In the genomic region with DNA sequence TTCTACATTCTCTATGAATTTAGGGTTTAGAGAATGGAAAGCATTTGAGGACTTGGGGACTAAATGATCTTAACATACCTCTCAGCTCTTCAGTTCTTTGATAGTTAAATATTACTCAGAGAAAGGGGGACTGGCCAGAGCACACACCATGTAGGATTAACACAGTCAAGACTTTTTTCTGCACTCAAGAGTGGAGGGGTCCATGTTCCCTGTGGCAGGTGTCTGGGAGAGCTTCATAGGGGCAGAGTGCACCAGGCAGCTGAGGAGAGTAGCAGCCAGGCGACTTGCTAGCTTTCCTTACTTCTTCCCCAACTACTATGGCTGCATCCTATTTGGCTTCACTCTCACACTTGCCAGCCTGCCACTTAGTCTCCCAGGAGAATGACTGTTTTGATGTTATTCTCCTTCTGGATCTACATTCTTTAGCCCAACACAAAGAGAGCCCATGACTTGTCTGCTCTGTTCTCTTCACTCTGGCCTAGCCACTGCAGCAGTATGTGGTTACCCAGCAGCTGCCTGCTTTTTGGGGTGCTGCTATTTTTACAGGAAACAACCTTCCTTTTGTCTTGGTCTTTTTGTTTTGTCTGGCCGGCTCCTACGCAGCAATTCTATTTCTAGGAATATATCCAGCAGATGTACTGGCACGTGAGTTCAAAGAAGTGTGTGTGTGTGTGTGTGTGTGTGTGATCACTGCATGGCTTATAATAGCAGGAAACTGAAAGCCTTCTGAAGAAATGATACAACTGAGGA, we compare ENCODE assay signal across 24 mouse cellular contexts.
DNase-seq lines count a peak whose midpoint lies in the region; ATAC-seq lines count a peak whose summit lies in the region.
"Had no signal": no experiment of that assay in that cellular context is flagged by ENCODE, and none has a peak within 500 bp of the region (broad histone marks: within the 10 kb centered on the region; RNA-seq: fewer than 3 reads in every experiment).

No protein-coding gene starts in this region.

- H3K9me3 ChIP-seq in midbrain, embryonic 11.5 days (ENCODE audit: control insufficient read depth, low read length) = no peaks in the 10 kb centered on the region
- no peaks in the 10 kb centered on the region for H3K9me3 ChIP-seq in midbrain, embryonic 13.5 days
- H3K9me3 ChIP-seq in midbrain, embryonic 16.5 days (replicated peaks; ENCODE audit: control insufficient read depth, low read length, poor library complexity, severe bottlenecking) = no peaks in the 10 kb centered on the region
- H3K9me3 ChIP-seq: embryonic facial prominence, embryonic 15.5 days; G1E; limb, embryonic 13.5 days; liver, embryonic 13.5 days; lung, embryonic 15.5 days; midbrain, embryonic 12.5 days had no signal

- DNase-seq in frontal cortex, postnatal 10 days (ENCODE audit: low spot score in 2 of 2) = no peak
- DNase-seq in layer of hippocampus, adult 11-12 months (ENCODE audit: low spot score) = peak; percentile 4
- no peak for DNase-seq in layer of hippocampus, adult 18-20 months (ENCODE audit: low spot score in 2 of 2)
- peak; percentile 86 for DNase-seq in midbrain, embryonic 11.5 days (ENCODE audit: low spot score, missing footprints)
- DNase-seq: adrenal gland, postnatal 10 days; cerebellum, adult 11-12 months; cerebellum, postnatal 36 days; gastrocnemius, postnatal 36 days; liver, embryonic 13.5 days; spleen, adult 18-20 months; thymus, postnatal 36 days had no signal

- H3K4me3 ChIP-seq in midbrain, embryonic 11.5 days (ENCODE audit: low read depth, low read length) = no peak overlapping the region
- H3K4me3 ChIP-seq in midbrain, embryonic 13.5 days (replicated peaks) = no peak overlapping the region
- H3K4me3 ChIP-seq in midbrain, embryonic 16.5 days (ENCODE audit: low read depth, low read length) = no peak overlapping the region
- H3K4me3 ChIP-seq: embryonic facial prominence, embryonic 15.5 days; left cerebral cortex, adult 2 months; limb, embryonic 13.5 days; liver, embryonic 13.5 days; lung, embryonic 15.5 days; midbrain, embryonic 12.5 days had no signal

- peak; percentile 69 for ATAC-seq in frontal cortex, adult (ENCODE audit: low TSS enrichment)
- no peak; the same call in 1 of the 2 replicates for ATAC-seq in midbrain, embryonic 11.5 days (ENCODE audit: low FRiP score)
- ATAC-seq in midbrain, embryonic 13.5 days = no peak
- peak; percentile 39 for ATAC-seq in midbrain, embryonic 16.5 days
- ATAC-seq: activated CD4-positive, CD25-positive, alpha-beta regulatory T cell, adult 4 months; intestine, embryonic 16.5 days had no signal

- peaks cover 29% of the 10 kb centered on the region for H3K4me1 ChIP-seq in midbrain, embryonic 11.5 days (ENCODE audit: control insufficient read depth, insufficient read depth, low read length)
- H3K4me1 ChIP-seq in midbrain, embryonic 13.5 days (replicated peaks) = peaks cover 38% of the 10 kb centered on the region
- peaks cover 7% of the 10 kb centered on the region for H3K4me1 ChIP-seq in midbrain, embryonic 16.5 days (ENCODE audit: control insufficient read depth, insufficient read depth, low read length)
- H3K4me1 ChIP-seq: limb, embryonic 13.5 days; liver, embryonic 13.5 days had no signal

- H3K9ac ChIP-seq in midbrain, embryonic 11.5 days (ENCODE audit: low read length) = no peak overlapping the region
- no peak overlapping the region for H3K9ac ChIP-seq in midbrain, embryonic 13.5 days (replicated peaks)
- no peak overlapping the region for H3K9ac ChIP-seq in midbrain, embryonic 16.5 days (ENCODE audit: low read depth, low read length)
- H3K9ac ChIP-seq: embryonic facial prominence, embryonic 15.5 days; hindbrain, embryonic 14.5 days; limb, embryonic 13.5 days; liver, embryonic 13.5 days; lung, embryonic 15.5 days; midbrain, embryonic 12.5 days had no signal

- H3K27ac ChIP-seq in midbrain, embryonic 11.5 days (ENCODE audit: low read depth, low read length) = peak overlapping the region; percentile 25; the same call in 1 of the 2 replicates
- H3K27ac ChIP-seq in midbrain, embryonic 13.5 days = no peak overlapping the region; the same call in 1 of the 2 replicates
- no peak overlapping the region for H3K27ac ChIP-seq in midbrain, embryonic 16.5 days (ENCODE audit: low read length)
- H3K27ac ChIP-seq: embryonic facial prominence, embryonic 15.5 days; hindbrain, embryonic 14.5 days; left cerebral cortex, adult 2 months; limb, embryonic 13.5 days; liver, embryonic 13.5 days; lung, embryonic 15.5 days; macrophage; midbrain, embryonic 12.5 days had no signal

- no peak overlapping the region for H3K4me2 ChIP-seq in midbrain, embryonic 11.5 days
- no peak overlapping the region for H3K4me2 ChIP-seq in midbrain, embryonic 13.5 days (replicated peaks)
- H3K4me2 ChIP-seq in midbrain, embryonic 16.5 days (ENCODE audit: low read length) = no peak overlapping the region
- H3K4me2 ChIP-seq: embryonic facial prominence, embryonic 15.5 days; hindbrain, embryonic 14.5 days; limb, embryonic 13.5 days; liver, embryonic 13.5 days; lung, embryonic 15.5 days; midbrain, embryonic 12.5 days had no signal

- no peaks in the 10 kb centered on the region for H3K27me3 ChIP-seq in midbrain, embryonic 11.5 days (ENCODE audit: control insufficient read depth, insufficient read depth, low read length)
- H3K27me3 ChIP-seq in midbrain, embryonic 13.5 days = no peaks in the 10 kb centered on the region
- no peaks in the 10 kb centered on the region for H3K27me3 ChIP-seq in midbrain, embryonic 16.5 days (ENCODE audit: control insufficient read depth, insufficient read depth, low read depth, low read length)
- H3K27me3 ChIP-seq: embryonic facial prominence, embryonic 15.5 days; limb, embryonic 13.5 days; liver, embryonic 13.5 days; lung, embryonic 15.5 days; midbrain, embryonic 12.5 days had no signal

- no peaks in the 10 kb centered on the region for H3K36me3 ChIP-seq in midbrain, embryonic 11.5 days (ENCODE audit: control insufficient read depth, insufficient read depth, low read length)
- no peaks in the 10 kb centered on the region for H3K36me3 ChIP-seq in midbrain, embryonic 13.5 days
- no peaks in the 10 kb centered on the region for H3K36me3 ChIP-seq in midbrain, embryonic 16.5 days (ENCODE audit: control insufficient read depth, insufficient read depth, low read length)
- H3K36me3 ChIP-seq: embryonic facial prominence, embryonic 15.5 days; G1E; limb, embryonic 13.5 days; liver, embryonic 13.5 days; lung, embryonic 15.5 days; midbrain, embryonic 12.5 days had no signal

- 47% methylated on average over 4 of the region's 4 CpGs for WGBS in midbrain, embryonic 11.5 days
- WGBS in midbrain, embryonic 13.5 days = 23% methylated on average over 4 of the region's 4 CpGs
- 19% methylated on average over 4 of the region's 4 CpGs for WGBS in midbrain, embryonic 16.5 days

Comparison
In these comparisons a context has a peak if more than half of its experiments do, and no peak if none do; other contexts are left out.
1. ATAC-seq: peak in frontal cortex, adult (single experiment) and midbrain, embryonic 16.5 days (single experiment); none in midbrain, embryonic 11.5 days (single experiment) and midbrain, embryonic 13.5 days (single experiment).
2. DNase-seq: peak in layer of hippocampus, adult 11-12 months (single experiment) and midbrain, embryonic 11.5 days (single experiment); none in frontal cortex, postnatal 10 days (0 of 2) and layer of hippocampus, adult 18-20 months (0 of 2).